Mouse (Mus musculus) G1E (cell line): ENCODE results near the gene Stra6l.

Experiments used
- CTCF ChIP-seq: IDR thresholded peaks from 2 replicates; pipeline ENCODE4 v1.5.1; 2012; ENCODE audit warnings: low read depth, low read length, inconsistent platforms, mixed read lengths
- GATA1 ChIP-seq: IDR thresholded peaks from 2 replicates; pipeline ENCODE4 v1.6.1; 2012; ENCODE audit warnings: borderline replicate concordance, low read length, inconsistent platforms, mixed read lengths
- POLR2AphosphoS5 ChIP-seq: IDR thresholded peaks from 2 replicates; pipeline ENCODE4 v1.6.1; 2012; ENCODE audit warnings: low read depth, low read length, inconsistent platforms; ENCODE audit not compliant: insufficient replicate concordance
- TAL1 ChIP-seq: conservative IDR thresholded peaks from 2 replicates; pipeline ENCODE4 v1.6.1; 2012; ENCODE audit warnings: low read depth, low read length, inconsistent platforms, mixed read lengths

- TF ChIP-seq CTCF (no peak), GATA1 (no peak), POLR2AphosphoS5 (no peak), TAL1 (no peak)
These were observed 68.6 kb downstream of the Stra6l start for GRCm38 (mm10) chr4:45917091-45917490.
